Mouse (Mus musculus) testis, adult 2 months (tissue): ENCODE measurements around the gene Rsph10b. TPM values are rescaled to one million over a fixed set of nuclear protein-coding genes. Genes with fewer than 3 reads are reported as not detected.
A peak's percentile ranks its signal among the peaks of the same experiment; 100 is the strongest.

Experiments used
- H3K27ac ChIP-seq: fragments of 200-500 bp; 2 replicates; pipeline ENCODE4 v1.5.1; 2012; ENCODE audit warnings: low read depth, low read length; ENCODE audit not compliant: control insufficient read depth, insufficient read depth
- H3K27me3 ChIP-seq: fragments of 200-500 bp; 2 replicates; pipeline ENCODE4 v1.6.1; 2012; ENCODE audit warnings: mild to moderate bottlenecking, low read length, moderate library complexity; ENCODE audit not compliant: control insufficient read depth, insufficient read depth
- H3K36me3 ChIP-seq: fragments of 200-500 bp; 2 replicates; pipeline ENCODE4 v1.6.1; 2012; ENCODE audit warnings: mild to moderate bottlenecking, low read length; ENCODE audit not compliant: control insufficient read depth, insufficient read depth
- H3K4me1 ChIP-seq: fragments of 200-500 bp; 2 replicates; pipeline ENCODE4 v1.6.1; 2012; ENCODE audit warnings: low read length; ENCODE audit not compliant: control insufficient read depth, insufficient read depth
- H3K4me3 ChIP-seq: fragments of 200-500 bp; 2 replicates; pipeline ENCODE4 v1.5.1; 2012; ENCODE audit warnings: low read depth, mild to moderate bottlenecking, low read length, moderate library complexity, mixed read lengths; ENCODE audit not compliant: control insufficient read depth
- CTCF ChIP-seq: fragments of 200-500 bp; IDR thresholded peaks from 2 replicates; pipeline ENCODE4 v1.5.1; 2012; ENCODE audit warnings: low read depth, mild to moderate bottlenecking, inconsistent platforms, low read length, moderate library complexity; ENCODE audit not compliant: control insufficient read depth, insufficient read depth, insufficient replicate concordance
- POLR2A ChIP-seq: fragments of 200-500 bp; IDR thresholded peaks from 2 replicates; pipeline ENCODE4 v1.6.1; 2012; ENCODE audit warnings: low read depth, mild to moderate bottlenecking, inconsistent platforms, low read length, moderate library complexity; ENCODE audit not compliant: control insufficient read depth
- polyA plus RNA-seq: library from polyadenylated mRNA; depleted of rRNA; stranded (reverse); fragments of >200 nt; gene quantifications from 2 replicates; pipeline ENCODE4 v1.2.3, GENCODE M21; 2012

Rsph10b gene
- polyA plus RNA-seq, 1 experiment, result 37.5 TPM

GRCm38 (mm10) chr5:143903813-143904212 is 29.0 kb upstream of the Rsph10b start:
- no peak overlapping the region for H3K27ac ChIP-seq
- no peaks in the 10 kb centered on the region; the same call in none of the 2 replicates for H3K36me3 ChIP-seq
- TF ChIP-seq POLR2A (no peak), CTCF (no peak)

GRCm38 (mm10) chr5:143906429-143906828 is 26.4 kb upstream of the Rsph10b start:
- Histone ChIP-seq H3K36me3 (no peaks in the 10 kb centered on the region; the same call in 1 of the 2 replicates), H3K27me3 (no peaks in the 10 kb centered on the region), H3K4me1 (peaks cover 6% of the 10 kb centered on the region), H3K27ac (no peak overlapping the region), H3K4me3 (no peak overlapping the region)
- no peak for TF ChIP-seq POLR2A
- TF ChIP-seq CTCF, result no peak

More at GRCm38 (mm10) chr5:143903813-143904212, 29.0 kb upstream of the Rsph10b start:
- no peak overlapping the region for H3K4me3 ChIP-seq
- H3K4me1 ChIP-seq, result peaks cover 2% of the 10 kb centered on the region; the same call in 1 of the 2 replicates
- H3K27me3 ChIP-seq, result no peaks in the 10 kb centered on the region

GRCm38 (mm10) chr5:143908926-143909325 is 23.9 kb upstream of the Rsph10b start:
- Histone ChIP-seq H3K4me3 (peak overlapping the region; percentile 92), H3K4me1 (peaks cover 6% of the 10 kb centered on the region), H3K36me3 (peaks cover 1% of the 10 kb centered on the region; the same call in 1 of the 2 replicates), H3K27me3 (no peaks in the 10 kb centered on the region), H3K27ac (peak overlapping the region; percentile 91)
- TF ChIP-seq CTCF (no peak), POLR2A (no peak)

- TF ChIP-seq POLR2A, result peak; percentile 69
- TF ChIP-seq CTCF, result peak; percentile 21; the same call in 1 of the 2 replicates
- H3K4me1 ChIP-seq, result peaks cover 6% of the 10 kb centered on the region
Measured at GRCm38 (mm10) chr5:143909417-143910400, 23.1 kb upstream of the Rsph10b start, which contains the start of the genes Aimp2 and Pms2. Aimp2 (minus strand) TSS chr5:143909847. Pms2 (plus strand) TSS chr5:143909964.

GRCm38 (mm10) chr5:143916221-143916620 is 16.6 kb upstream of the Rsph10b start:
- peaks cover 5% of the 10 kb centered on the region for H3K36me3 ChIP-seq
- TF ChIP-seq CTCF (no peak), POLR2A (no peak)
- H3K4me3 ChIP-seq, result no peak overlapping the region
- no peak overlapping the region for H3K27ac ChIP-seq
- H3K27me3 ChIP-seq, result no peaks in the 10 kb centered on the region
- H3K4me1 ChIP-seq, result no peaks in the 10 kb centered on the region

More at GRCm38 (mm10) chr5:143909417-143910400, 23.1 kb upstream of the Rsph10b start, which contains the start of the genes Aimp2 and Pms2:
- Histone ChIP-seq H3K27me3 (no peaks in the 10 kb centered on the region), H3K27ac (peak within 1 kb of the TSS; percentile 91), H3K36me3 (peaks cover 1% of the 10 kb centered on the region; the same call in 1 of the 2 replicates), H3K4me3 (peak within 1 kb of the TSS; percentile 92)

GRCm38 (mm10) chr5:143917418-143917817 is 15.4 kb upstream of the Rsph10b start:
- peaks cover 5% of the 10 kb centered on the region for H3K36me3 ChIP-seq
- TF ChIP-seq POLR2A (no peak), CTCF (peak; percentile 32; the same call in 1 of the 2 replicates)

GRCm38 (mm10) chr5:143918120-143918519 is 14.7 kb upstream of the Rsph10b start:
- H3K4me3 ChIP-seq, result no peak overlapping the region
- H3K27ac ChIP-seq, result no peak overlapping the region
- no peaks in the 10 kb centered on the region for H3K27me3 ChIP-seq
- TF ChIP-seq POLR2A (no peak), CTCF (no peak)
- H3K4me1 ChIP-seq, result no peaks in the 10 kb centered on the region
- H3K36me3 ChIP-seq, result peaks cover 5% of the 10 kb centered on the region

More at GRCm38 (mm10) chr5:143917418-143917817, 15.4 kb upstream of the Rsph10b start:
- H3K27ac ChIP-seq, result no peak overlapping the region
- no peaks in the 10 kb centered on the region for H3K4me1 ChIP-seq
- no peak overlapping the region for H3K4me3 ChIP-seq
- H3K27me3 ChIP-seq, result no peaks in the 10 kb centered on the region
